Mouse (Mus musculus): ENCODE data around the gene Adgrb2.

DNA sequence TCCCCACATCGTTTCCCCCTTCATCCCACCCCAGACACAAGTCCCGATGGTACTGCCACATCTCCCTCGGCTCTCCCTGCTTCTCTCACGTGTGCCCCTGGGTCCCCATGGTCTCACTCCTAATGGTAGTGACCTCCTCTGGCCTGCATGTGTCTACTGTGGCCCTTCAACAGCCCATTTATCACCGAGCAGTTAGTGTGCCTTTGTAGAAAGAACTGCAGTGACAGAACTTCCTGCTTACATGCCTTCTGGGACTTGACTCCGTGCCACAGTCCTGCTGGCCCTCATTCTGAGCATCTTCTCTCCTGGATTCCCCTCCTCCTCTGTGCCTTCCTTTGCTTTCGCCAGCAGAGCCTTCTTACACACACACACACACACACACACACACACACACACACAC lies 78.5 kb downstream of the Adgrb2 start:
- TF ChIP-seq CTCF (IDR thresholded peaks at IDR 0.05; ENCODE audit: extremely low read depth, insufficient read depth, low read length) (no peak), POLR2A (IDR thresholded peaks at IDR 0.05; ENCODE audit: extremely low read depth, insufficient read depth, low read length) (no peak)

Data from cortical plate, adult 2 months (tissue).